Mouse (Mus musculus): ENCODE results near the gene Nt5c2.

DNA sequence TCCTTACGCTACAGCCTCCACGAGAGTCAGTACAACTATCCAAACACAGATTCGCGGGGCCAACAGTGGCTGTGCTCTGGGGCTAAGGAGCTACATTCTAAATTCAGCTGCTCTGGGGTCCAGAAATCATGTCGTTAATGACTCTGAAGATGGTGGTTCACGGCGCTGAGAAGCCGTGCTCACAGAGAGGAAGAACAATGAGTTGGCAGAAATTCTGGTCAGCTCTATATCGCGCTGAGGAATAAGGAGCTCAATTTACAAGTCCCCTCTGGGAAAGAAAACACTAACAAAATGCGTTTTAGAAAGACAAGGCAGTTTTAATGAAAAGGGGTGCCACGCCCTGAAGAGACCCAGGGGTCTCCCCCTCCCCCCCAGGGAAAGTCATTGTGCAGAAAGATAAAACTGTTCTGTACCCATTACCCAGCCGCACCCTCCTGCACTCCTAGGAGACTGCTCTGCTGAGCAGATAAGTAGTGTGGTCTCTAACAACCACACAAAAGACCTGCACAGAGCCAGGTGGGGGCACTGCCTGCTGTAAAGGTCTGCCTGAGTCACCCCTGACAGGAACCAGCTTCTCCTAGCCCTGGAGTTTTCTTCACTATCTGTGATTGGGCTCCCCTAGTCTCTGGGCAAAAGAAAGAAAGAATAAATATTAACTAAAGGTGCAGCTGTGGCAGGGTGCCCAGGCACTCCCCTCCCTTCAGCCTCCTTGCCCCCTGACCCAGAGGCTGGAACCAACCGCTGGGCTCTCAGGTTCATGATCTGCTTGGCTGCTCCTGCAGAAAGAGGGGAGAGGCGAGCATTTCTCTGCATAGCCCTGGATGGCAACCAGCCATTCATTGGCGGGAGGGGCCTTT is 26.5 kb downstream of the Nt5c2 start:
- TF ChIP-seq CTCF (IDR thresholded peaks at IDR 0.05; ENCODE audit: extremely low read depth, insufficient read depth, low read length) (no peak), POLR2A (IDR thresholded peaks at IDR 0.05; ENCODE audit: extremely low read depth, insufficient read depth, low read length) (no peak)
